Mouse (Mus musculus) spleen, postnatal 10 days (tissue): ENCODE results near the gene Tifa.

Experiments
- DNase-seq, 2 experiments: peaks; one replicate each; pipeline ENCODE4 v3.0.0; 2021 to 2022; ENCODE audit warnings: low spot score in 2 of 2

Gene Tifa

DNA sequence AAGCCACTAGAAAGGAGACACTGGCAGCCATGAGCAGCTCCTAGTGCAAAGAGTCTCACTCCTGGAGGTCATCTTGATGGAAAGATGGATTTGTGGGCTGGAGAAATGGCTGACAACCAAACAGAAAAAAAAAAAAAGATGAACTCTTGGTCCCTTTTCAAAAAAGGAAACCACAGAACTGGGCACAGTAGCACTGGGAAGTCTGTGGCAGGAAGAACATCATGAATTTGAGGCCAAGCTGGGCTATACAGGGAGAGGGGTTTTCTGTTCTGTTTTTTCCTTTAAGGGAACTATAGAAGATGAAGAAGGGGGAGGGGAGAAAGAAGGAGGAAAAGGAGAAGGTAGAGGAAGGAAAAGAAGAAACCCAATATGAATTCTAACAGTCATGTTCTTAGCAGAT is 2.6 kb upstream of the Tifa start:
- DNase-seq = no peak

DNA sequence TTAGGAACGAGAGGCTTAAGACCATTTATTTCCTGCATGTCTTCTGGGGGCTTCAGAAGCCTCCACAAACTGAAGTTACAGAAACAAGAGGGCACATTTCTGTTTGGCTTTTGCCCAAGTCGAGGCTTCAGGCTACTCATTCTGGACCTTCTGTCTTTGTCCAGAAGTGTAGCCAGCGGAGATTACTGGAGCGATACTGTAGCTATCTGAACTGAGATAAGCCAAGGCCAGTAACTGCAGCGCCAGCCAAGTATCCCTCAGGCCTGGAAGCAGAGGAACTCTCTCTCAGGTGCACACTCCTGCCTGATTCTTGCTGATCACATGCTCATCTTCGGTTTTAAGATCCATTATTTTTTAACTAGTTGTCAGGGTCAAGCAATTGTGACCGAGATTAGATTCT is 1.6 kb upstream of the Tifa start:
- DNase-seq = no peak

- DNase-seq = no peak
Observed at GRCm38 (mm10) chr3:127788919-127789318, 686 bp upstream of the Tifa start.

DNA sequence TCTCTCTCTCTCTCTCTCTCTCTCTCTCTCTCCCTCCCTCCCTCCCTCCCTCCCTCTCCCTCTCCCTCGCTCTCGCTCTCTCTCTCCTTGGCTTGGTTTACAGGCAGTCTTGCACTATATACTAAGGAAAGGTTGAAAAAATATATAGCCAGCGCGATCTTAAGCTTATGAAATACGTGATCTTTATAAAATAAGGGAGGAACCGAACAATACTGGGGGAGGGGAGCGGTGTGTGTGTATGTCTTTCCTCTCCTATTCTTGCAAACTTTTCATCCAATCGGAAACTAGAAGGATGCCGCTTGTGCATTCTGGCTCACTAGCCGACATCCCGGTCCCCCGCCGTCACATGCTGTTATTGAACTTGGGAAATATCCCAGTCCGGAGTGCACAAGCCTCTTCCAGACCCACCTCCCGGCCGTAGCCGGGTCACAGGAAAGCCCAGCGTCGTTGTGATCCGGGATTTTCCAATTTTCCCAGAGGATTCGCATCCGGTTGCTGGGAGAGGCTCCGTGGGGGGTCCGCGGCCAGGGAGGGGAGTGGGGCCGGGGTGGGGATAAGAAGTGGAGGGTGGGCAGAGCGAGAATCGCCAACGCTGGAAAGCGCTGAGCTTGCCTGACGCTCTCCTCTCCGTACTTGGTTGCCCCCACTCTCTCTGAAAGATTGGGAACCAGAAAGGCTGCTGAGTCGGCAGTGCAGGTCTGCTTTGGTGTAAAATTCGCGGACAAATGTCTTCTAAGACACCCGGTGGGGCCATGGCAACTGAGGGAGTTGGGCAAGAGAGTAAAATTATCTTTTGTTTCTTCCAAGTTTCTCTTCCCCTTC is 840 bp downstream of the Tifa start:
- DNase-seq = peak; percentile 66 to 67

DNA sequence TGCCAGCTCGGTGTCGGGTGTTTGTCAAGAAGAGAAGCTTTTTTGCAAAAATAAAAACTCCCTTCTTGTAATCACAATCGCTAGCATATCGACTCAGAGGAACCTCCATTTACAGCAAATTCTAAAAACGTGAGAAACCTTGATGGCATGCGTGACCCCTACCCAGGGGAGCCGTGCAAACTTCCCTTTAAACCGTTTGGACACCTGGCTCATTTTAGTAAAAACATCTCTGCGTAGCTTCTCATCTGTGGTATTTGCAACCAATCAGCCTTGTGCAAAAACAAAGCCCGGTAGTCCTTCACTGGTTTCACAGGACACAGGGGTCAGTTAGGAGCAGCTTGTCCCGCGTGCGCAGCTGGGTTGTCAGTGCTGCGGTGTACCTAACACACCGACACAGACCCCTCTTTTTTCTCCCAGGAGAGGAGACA is 1.5 kb downstream of the Tifa start:
- peak; percentile 62 to 67 for DNase-seq

DNA sequence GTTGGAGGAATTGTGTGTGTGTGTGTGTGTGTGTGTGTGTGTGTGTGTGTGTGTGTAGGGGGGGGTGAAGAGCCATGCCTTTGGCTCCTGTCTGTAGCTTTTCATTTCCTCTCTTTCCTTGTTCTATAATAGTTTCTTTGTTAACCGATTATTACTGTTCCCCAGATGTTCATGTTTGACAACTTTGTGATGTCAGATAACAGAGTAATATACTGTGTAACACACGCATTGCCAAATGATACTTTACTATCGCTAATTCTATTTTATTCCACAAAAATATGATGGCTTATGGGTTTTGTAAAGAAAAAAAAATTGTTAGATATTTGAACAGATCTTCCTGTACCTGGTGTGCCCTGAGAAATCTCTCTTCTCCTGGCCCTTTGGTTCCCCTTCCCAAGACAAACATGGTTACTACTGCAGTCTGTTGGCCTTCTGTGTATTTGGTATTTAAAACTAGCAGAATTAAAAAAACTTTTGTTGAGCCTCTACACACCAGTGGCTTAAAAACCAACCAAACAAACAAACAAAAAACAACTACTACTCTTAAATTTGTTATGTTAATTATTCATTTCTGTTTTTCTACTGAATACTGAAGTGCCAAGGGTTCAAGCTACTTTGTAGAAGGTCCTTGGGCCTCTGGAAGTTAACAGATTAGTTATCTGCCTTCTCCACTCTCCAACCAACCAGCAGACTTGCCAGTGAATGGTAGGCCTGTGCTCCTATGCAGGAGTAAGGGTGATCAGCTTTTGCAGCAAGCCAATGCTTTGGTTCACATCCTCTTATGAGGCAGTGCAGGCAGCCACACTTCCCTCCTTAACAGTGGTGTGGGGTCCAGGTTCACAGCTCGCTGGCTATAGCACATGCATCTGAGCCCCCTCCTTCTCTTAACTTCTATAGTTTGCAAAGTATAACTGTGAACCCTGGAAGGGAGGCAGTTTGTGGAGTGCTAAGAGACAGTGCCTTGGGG is 2.3 kb downstream of the Tifa start:
- DNase-seq = peak; percentile 60 to 67

- DNase-seq = peak in 1 of 2 experiments; percentile 35
Observed at GRCm38 (mm10) chr3:127793022-127793421, 3.4 kb downstream of the Tifa start.

DNA sequence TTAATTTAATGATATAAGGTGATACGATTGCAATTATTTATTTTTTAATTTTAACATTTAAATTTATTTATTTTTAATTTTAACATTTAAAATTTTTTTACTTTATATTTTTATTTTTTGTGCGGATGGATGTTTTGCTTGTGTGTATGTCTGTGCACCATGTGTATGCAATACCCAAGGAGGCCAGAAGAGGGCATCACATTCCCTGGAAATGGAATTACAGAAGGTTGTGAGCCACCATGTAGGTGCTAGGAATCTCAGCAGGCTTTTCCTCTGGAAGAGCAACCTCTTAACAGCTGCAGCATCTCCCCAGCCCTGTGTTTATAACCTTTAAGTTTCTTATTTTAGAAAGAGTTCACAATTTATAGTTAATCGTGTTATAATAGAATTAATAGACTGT is 6.2 kb downstream of the Tifa start:
- DNase-seq = peak in 1 of 2 experiments; percentile 40

DNA sequence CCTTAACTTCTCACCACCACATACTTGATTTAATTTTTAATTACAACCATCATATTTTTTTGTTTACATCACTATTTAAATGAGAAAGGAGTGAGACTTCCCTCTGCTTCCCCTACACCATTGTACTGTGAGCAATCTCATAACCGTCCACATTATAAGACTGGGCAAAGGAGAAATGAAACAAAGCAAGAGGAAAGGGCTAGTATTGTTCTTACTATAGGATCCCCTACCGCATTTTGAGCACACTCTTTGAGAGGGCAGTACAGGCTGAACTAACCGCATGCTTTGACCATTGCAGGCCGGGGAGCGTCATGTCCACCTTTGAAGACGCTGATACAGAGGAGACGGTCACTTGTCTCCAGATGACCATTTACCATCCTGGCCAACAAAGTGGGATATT is 6.7 kb downstream of the Tifa start:
- DNase-seq = no peak

DNA sequence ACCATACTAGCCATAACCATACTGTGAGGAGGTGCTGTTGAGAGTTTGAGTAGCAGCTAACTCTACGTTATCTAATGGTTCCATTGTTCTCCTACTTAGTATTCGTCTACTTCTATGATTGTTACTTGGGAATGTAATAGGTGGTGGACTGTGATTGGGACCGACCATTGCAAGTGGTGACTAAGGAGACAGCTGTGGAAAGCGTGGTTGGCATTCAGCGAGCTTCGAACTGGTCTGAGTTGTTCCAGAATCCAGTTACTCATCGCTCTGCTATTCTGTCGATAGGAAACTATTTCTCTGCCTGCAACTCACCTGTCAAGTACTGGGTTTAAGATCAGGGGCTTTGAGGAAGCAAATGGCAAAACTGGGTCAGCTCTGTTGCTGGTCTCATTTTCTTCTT is 11.6 kb downstream of the Tifa start:
- no peak for DNase-seq

- no peak for DNase-seq
Observed at GRCm38 (mm10) chr3:127802814-127803213, 13.2 kb downstream of the Tifa start.

GRCm38 (mm10) chr3:127804439-127804838 is 14.8 kb downstream of the Tifa start:
- no peak for DNase-seq

GRCm38 (mm10) chr3:127805071-127805470 is 15.5 kb downstream of the Tifa start:
- DNase-seq = no peak

- no peak for DNase-seq
Observed at GRCm38 (mm10) chr3:127805991-127806390, 16.4 kb downstream of the Tifa start.

- no peak for DNase-seq
Observed at GRCm38 (mm10) chr3:127807846-127808245, 18.2 kb downstream of the Tifa start.

- no peak for DNase-seq
Observed at GRCm38 (mm10) chr3:127809103-127809502, 19.5 kb downstream of the Tifa start.

DNA sequence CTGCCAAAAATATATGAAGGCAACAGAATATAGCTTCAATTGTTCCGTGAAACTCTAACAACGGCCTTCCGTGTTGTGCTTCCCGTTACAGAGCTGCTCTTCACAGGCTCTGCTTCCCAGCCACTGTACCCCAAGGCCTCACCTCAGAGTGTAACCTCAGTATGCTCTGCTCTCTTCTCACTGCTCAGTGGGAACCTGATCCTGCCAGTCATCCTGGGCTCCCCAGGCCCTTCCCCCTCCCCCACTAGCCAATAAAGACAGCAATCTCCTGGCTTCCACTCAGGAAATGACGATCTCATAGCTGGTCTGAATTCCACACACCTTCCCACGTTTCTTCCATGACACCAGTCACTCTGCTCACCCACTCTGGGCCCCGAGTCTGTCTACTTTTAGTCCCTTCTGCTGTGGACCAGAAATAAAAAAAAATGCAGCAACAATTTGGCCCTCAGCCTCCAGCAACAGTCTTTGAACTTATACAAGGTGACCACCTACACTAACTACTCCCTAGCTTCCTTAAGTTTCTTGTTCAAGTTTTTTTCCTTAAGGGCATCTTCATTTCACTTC is 27.6 kb downstream of the Tifa start:
- DNase-seq = no peak

GRCm38 (mm10) chr3:127818694-127819663 is 29.4 kb downstream of the Tifa start:
- no peak for DNase-seq

GRCm38 (mm10) chr3:127820400-127820799 is 30.8 kb downstream of the Tifa start:
- no peak for DNase-seq

GRCm38 (mm10) chr3:127821209-127821608 is 31.6 kb downstream of the Tifa start:
- DNase-seq = no peak
